Mouse (Mus musculus): ENCODE results near the gene AC170998.1.

DNA sequence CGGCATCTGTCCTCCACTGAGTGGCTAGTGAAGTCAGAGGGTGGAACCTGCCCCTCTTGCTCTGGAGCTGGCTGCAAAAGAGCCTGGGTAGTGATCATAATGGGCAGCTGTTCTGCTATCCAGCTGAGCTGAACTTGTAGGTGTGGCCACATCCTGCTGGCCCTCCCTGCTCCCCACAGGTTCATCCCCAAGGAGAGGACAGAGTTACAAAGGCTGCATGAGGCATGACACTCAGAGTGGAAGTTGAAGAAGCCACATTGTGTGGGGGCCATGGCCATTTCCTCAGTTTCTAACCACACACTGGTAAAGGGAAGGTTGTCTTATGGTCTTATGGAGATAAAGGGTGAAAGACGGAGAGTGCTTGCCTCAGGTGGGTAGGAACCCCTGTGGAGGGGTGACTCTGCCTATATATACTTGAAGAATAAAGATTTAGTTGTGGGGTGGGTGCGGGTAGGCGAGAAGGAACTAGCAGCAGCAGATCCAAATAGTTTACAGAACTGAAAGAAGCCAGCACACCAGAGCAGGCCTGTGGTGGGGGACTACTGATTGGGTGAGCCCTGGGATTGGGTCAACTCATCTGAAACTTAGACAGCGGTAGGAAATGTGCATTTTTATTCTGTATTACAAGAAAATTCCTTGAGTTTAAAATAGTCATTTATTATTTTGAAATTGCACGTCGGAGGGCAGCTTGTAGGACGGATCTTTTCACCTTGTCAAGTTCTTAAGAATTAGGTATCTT, 16.2 kb upstream of the AC170998.1 start:
- no peak for TF ChIP-seq CTCF (IDR thresholded peaks at IDR 0.05; ENCODE audit: control insufficient read depth, insufficient read depth, low read length)
- no peak for TF ChIP-seq POLR2A (IDR thresholded peaks at IDR 0.05; ENCODE audit: borderline replicate concordance, control insufficient read depth, low read depth, low read length)

Data from bone marrow, adult 2 months (tissue).